In genomic region chr11:109473171-109474085, GRCm38 (mm10) we compare ENCODE assay signal across 8 mouse cellular contexts. TPM values are rescaled to one million over a fixed set of nuclear protein-coding genes. Genes with fewer than 3 reads are reported as not detected.
DNase-seq lines count a peak whose midpoint lies in the region; ATAC-seq and TF ChIP-seq lines count a peak whose summit lies in the region.

Arsg (plus strand) TSS chr11:109473374.
Slc16a6 (minus strand) TSS chr11:109473598.

- peak; percentile 47; the same call in 1 of the 2 replicates for TF ChIP-seq POLR2A in cortical plate, adult 2 months (IDR thresholded peaks at IDR 0.05; ENCODE audit: extremely low read depth, insufficient read depth, low read length)

- peak within 1 kb of the TSS; percentile 60 for H3K4me3 ChIP-seq in cortical plate, adult 2 months (ENCODE audit: insufficient read depth, low read length)

- H3K27ac ChIP-seq in cortical plate, adult 2 months (ENCODE audit: insufficient read depth, low read length), result peak within 1 kb of the TSS; percentile 88

- peak; percentile 73 for ATAC-seq in inflammation-experienced regulatory T-cells, adult 6 months
- ATAC-seq in megakaryocyte progenitor cell, adult 5-6 weeks (replicated peaks; ENCODE audit: poor library complexity), result peak; percentile 60

- TF ChIP-seq CTCF in cortical plate, adult 2 months (IDR thresholded peaks at IDR 0.05; ENCODE audit: extremely low read depth, insufficient read depth, low read length), result no peak

- H3K4me1 ChIP-seq in cortical plate, adult 2 months (ENCODE audit: control insufficient read depth, insufficient read depth, low read length), result no peaks in the 10 kb centered on the region

- intact Hi-C loops in left cerebral cortex, postnatal 10 days (cut with DNase I), result no loop called here

- DNase-seq in adipocyte (ENCODE audit: low spot score), result peak; percentile 28
- peak; percentile 82 for DNase-seq in gastrocnemius, postnatal 10 days
- peak; percentile 80 to 94 for DNase-seq in left cerebral cortex, postnatal 10 days (ENCODE audit: extremely low spot score in 1 of 2, low spot score in 2 of 2)
- peak; percentile 92 for DNase-seq in right cerebral cortex, postnatal 10 days (ENCODE audit: low spot score in 2 of 2)
- peak; percentile 80 for DNase-seq in urinary bladder, postnatal 14 days (ENCODE audit: low spot score)

RNA-seq across cellular contexts. Expression of gene Arsg, which starts in this region (rescaled TPM):
- 23.2 and 26.8 TPM in 2 replicates for polyA plus RNA-seq in cortical plate, adult 2 months (2012; rRNA removed)
- total RNA-seq in gastrocnemius, postnatal 10 days (2021), result 10 to 100 TPM in 1 of 2 experiments, 1 to 10 TPM in 1; 9.3 to 12.3 TPM
- 1 to 10 TPM; 1.8 to 8.0 (median 4.6) TPM for polyA plus RNA-seq in inflammation-experienced regulatory T-cells, adult 6 months (2017; shearing (Covaris generic))
- 1 to 10 TPM; 5.7 to 6.5 TPM for total RNA-seq in left cerebral cortex, postnatal 10 days (2021)
- 2.0 and 2.9 TPM in 2 replicates for total RNA-seq in megakaryocyte progenitor cell, adult 5-6 weeks (2015)
- total RNA-seq in megakaryocyte progenitor cell, adult 5-6 weeks (2017), result 1.5 and 1.9 TPM in 2 replicates

RNA-seq across cellular contexts. Expression of gene Slc16a6, which starts in this region (rescaled TPM):
- 7.2 and 7.8 TPM in 2 replicates for polyA plus RNA-seq in cortical plate, adult 2 months (2012; rRNA removed)
- 10 to 100 TPM; 18.6 to 20.8 TPM for total RNA-seq in gastrocnemius, postnatal 10 days (2021)
- polyA plus RNA-seq in inflammation-experienced regulatory T-cells, adult 6 months (2017; shearing (Covaris generic)), result 10 to 100 TPM; 22.4 to 30.5 (median 26.4) TPM
- 10 to 100 TPM; 11.7 to 12.6 TPM for total RNA-seq in left cerebral cortex, postnatal 10 days (2021)
- 40.0 and 41.6 TPM in 2 replicates for total RNA-seq in megakaryocyte progenitor cell, adult 5-6 weeks (2015)
- 12.6 and 21.3 TPM in 2 replicates for total RNA-seq in megakaryocyte progenitor cell, adult 5-6 weeks (2017)

Comparison
In these comparisons a context has a peak if more than half of its experiments do, and no peak if none do; other contexts are left out.
1. Peak in every context shown above with its lines: DNase-seq, ATAC-seq, H3K4me3 ChIP-seq and H3K27ac ChIP-seq.
2. DNase-seq: peak in every context shown above with its lines; median percentile 92 in right cerebral cortex, postnatal 10 days; 87 in left cerebral cortex, postnatal 10 days; 82 in gastrocnemius, postnatal 10 days; 80 in urinary bladder, postnatal 14 days; 28 in adipocyte.